Mouse (Mus musculus) cerebellum, postnatal 36 days (tissue): ENCODE results near the gene C130026I21Rik.
A peak's percentile ranks its signal among the peaks of the same experiment; 100 is the strongest.
"Not testable (repeated sequence)": the region's sequence is repeated elsewhere in the genome, so short reads cannot be mapped to it uniquely, and the experiment has no call there.

Experiments
- DNase-seq, 2 experiments: peaks; one replicate each; pipeline ENCODE4 v3.0.0; 2021 to 2022; ENCODE audit warnings: mixed read lengths in 2 of 2

C130026I21Rik gene

DNA sequence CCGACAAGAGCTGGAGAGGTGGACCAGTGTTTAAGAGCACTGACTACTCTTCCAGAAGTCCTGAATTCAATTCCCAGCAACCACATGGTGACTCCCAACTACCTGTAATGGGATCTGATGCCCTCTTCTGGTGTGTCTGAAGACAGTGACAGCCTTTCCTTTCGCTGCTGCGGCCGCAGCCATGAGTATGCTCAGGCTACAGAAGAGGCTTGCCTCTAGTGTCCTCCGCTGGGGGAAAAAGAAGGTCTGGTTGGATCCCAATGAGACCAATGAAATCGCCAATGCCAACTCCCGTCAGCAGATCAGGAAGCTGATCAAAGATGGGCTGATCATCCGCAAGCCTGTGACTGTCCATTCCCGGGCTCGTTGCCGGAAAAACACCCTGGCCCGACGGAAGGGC is 258.4 kb downstream of the C130026I21Rik start:
- DNase-seq = not testable (repeated sequence)

DNA sequence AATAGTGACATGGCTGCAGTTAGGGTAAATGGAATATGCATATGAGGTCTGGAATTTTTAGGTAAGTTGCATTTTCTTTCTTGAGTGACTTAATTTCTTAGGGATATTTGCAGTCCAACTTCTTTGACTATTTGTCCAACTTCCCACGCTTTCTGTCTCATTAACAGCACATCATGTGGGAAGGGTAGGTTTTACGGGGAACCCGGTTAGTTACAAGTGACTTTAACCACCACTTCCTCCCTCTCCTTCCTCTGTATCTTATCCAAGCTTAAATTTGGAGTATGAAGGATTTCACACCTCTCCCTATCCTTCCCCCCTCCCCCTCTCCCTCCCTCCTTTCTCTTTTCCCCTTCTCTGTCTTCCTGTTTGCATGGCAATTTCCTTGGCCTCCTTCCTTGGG is 259.4 kb downstream of the C130026I21Rik start:
- DNase-seq = not testable (repeated sequence)

DNA sequence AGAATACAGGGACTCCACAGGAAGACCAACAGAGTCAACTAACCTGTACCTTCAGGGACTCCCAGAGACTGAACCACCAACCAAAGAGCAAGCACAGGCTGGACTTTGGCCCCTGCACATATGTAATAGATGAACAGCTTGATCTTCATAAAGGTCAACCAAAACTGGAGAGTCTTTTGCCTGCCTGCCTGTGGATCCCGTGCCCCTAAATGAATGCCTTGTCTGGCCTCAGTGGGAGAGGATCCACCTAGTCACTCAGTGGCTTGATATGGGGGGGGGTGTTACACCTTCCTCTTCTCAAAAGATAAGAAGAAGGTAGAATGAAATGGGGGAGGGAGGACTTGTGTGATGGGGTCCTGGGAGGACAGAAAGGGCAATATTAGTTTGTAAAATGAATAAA is 262.6 kb downstream of the C130026I21Rik start:
- not testable (repeated sequence) for DNase-seq

DNA sequence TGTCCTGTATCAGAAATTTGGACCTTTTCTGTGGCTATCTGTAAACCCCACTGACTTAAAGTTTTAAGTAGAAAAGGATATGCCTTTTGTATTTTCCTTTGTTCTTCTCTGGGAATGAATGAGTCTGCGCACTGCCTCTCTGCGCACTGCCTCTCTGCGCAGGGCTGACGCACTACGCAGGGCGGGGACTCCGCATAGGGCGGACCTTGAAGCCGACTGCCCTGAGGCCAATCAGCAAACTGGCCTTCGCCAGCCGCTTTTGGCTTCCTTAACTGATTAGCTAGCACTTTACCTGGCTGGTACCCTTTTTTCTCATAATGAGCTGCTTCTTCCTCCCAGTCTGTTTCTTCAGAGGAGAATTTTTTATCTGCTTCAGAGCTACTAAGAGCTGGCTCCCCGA is 271.1 kb downstream of the C130026I21Rik start:
- not testable (repeated sequence) for DNase-seq

DNA sequence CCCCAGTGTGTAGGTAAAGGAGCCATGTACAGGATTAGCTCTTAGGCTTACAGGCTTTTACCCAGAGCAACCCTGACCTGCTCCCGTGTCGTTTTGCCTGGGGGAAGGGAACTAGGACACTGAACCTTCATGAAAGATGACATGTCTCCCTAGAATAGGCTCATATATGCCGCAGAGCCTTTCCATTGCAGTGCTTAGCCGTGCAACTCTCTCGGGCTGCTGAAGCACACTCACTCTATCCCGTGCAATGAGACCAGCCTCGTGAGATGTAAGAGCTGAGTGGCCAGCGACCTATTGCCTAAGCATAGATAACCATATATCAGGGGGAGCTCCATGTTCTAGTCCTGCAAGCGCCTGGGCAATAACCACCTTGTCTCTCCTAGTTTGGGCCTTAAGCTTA is 274.1 kb downstream of the C130026I21Rik start:
- not testable (repeated sequence) for DNase-seq

DNA sequence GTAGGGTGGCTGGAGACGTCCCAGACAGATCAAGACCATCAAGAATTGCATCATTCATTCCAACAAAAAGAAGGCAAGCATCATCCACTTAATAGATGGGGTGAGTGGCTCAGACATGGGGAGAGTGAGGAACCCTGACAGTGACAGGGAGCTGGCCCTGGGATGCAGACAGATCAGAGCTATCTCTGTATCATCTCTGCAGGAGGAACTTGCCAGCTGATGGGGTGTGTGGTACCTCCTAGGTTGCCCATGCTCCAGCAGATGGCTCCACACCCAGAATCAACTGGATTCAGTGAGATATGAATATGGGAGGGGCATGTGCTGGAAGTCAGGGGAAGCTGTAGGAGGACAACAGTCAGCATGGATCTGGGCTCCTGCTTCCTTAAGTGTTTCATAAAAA is 275.9 kb downstream of the C130026I21Rik start:
- not testable (repeated sequence) for DNase-seq

DNA sequence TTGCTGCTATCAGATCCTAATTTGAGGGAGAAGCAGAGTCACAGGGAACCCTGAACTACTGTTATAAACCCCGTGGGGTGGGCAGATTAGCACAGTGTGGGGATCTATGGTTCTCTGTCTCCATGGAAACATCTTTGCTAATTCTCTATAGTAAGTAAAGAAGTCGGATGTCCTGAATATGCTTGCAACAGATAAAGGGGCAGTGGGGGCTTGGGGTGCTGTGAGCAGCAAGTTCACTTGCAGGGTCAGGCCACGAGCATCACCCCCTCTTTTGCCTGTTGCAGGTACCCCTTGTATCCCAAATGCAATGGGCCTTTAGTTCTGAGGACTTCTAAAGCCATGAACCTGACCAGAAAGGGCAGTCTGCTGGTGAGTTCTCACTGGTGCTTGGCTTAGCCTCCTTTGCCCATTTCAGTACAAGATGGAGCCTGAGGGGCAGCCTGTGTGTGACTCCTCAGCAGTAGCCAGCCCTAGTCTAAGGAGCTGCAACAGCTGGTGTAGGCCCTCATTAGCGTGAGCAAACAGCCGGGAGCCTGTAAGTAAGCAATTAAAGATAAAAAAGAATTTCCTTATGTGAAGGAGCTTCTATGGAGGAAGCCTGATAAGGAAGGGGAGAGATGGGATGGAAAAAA is 276.6 kb downstream of the C130026I21Rik start:
- not testable (repeated sequence) for DNase-seq

DNA sequence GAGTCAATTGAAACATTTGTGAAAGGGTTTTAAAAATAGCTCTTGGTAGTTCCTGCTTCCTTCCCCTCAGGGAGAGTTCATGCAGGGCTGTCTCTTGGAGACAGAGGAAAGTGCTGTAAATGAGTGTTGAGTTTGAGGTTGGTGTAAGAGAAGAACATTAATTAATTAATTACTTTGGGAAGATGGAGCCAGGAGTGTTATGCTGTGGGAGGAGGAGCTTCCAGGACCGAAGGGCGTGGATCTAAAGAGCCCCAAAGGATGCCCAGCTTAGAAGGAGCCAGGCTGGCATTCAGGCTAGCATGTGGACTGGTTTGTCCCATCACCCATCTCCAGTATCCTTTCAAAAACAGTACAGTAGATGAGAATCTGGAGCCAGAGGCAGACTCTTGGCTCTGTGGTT is 277.1 kb downstream of the C130026I21Rik start:
- not testable (repeated sequence) for DNase-seq

DNA sequence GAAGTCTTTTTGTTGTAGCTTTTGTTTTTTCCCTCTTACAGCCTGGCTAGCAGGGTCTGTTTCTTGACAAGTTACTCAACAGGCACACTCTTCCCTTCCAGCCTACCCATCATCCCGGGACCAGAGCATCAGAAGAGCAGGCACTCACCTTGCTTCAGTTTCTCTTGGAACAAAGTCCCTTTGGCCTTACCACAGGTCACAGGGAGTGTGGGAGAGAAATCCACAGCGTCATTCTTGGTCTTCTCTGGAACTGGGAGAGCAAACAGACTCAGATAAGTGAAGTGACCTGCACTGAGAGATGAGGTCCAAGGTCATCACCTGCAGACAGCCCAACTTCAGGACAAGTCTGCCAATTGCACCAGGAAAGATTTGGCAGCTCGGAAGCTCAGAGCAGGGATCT is 277.5 kb downstream of the C130026I21Rik start:
- DNase-seq = not testable (repeated sequence)

DNA sequence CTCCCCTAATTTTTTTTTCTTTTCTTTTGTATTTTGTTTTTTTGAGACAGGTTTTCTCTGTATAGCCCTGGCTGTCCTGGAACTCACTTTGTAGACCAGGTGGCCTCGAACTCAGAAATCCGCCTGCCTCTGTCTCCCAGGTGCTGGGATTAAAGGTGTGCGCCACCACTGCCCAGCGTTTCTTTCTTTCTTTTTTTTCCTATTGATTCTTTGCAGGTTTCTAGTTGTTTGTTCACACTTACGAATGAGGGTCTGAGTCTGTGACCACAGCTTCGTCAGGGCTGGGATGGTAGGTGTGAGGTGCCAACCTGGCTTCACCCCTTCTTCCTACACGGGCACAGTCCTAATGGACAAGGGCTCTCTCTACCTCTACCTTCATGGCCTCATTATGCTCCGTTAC is 281.3 kb downstream of the C130026I21Rik start:
- DNase-seq = not testable (repeated sequence)

DNA sequence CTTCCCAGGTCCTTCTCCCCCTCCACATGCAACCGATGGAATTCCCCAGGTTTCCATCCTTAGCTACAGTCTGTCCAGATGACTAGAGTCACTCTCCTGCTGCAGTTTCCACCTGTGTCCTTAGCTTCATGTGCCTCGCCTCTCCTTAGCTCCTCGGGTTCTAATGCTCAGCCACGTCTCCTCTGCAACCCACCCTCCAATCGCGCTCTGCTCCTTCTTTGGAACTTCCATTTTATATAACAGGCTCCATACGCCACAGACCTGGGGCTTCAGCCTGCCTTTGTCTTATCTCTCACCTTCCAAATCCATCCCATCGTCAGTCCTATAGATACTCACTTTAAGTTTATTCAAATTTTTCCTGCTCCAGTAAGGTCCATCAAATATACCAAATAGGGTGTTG is 282.6 kb downstream of the C130026I21Rik start:
- not testable (repeated sequence) for DNase-seq

DNA sequence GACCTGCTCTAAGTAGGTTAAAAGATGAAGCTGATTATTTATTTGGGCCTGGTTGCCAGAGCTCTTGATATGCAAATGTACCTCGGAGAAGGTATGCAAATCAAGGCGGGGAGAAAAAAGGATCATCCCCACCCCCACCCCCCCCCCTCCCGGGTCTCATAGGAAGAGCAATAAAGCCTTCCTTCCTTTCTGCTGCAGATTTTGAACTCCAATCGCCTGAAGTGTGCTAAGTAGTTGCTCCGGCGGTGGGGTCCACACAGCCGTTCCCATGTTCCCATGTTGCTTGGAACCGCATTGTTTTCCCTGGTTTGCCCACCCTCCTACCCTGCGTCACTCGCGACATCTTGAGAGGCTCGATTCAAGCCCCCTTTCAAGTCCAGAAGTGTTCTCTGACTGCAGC is 308.6 kb downstream of the C130026I21Rik start:
- DNase-seq = not testable (repeated sequence)

DNA sequence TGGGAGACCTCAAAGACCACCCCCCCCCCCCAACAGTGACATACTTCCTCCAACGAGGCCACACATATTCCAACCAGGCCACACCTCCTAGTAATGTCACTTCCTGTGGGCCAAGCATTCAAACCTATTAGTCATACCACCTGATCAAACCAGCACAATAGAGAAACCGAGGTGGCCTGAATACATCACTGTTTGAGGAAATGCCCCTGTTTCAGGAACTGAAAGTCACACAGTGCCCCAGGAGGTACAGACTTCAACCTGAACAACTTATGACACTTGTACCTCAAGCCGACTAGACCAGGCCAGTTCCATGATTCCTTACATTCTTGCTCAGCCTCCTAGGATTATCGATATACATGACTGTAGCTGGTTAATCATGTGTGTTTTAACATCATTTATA is 312.7 kb downstream of the C130026I21Rik start:
- not testable (repeated sequence) for DNase-seq

DNA sequence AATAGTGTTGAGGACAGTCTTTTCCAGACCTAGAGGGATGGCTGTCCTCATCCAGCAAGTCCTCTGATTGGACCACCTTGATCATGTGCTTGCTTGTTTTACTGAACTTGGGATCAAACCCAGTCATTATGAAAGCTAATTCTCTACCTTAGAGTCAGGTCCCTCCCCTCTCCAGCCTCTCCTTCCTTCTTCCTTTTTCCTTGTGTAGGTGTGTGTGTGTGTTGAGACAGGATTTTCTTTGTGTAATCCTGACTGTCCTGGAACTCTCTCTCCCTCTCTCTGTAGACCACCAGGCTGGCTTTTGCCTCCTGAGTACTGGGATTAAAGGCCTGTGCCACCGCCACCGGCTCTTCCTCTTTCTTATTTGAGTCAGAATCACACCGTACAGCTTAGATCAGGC is 313.6 kb downstream of the C130026I21Rik start:
- not testable (repeated sequence) for DNase-seq

DNA sequence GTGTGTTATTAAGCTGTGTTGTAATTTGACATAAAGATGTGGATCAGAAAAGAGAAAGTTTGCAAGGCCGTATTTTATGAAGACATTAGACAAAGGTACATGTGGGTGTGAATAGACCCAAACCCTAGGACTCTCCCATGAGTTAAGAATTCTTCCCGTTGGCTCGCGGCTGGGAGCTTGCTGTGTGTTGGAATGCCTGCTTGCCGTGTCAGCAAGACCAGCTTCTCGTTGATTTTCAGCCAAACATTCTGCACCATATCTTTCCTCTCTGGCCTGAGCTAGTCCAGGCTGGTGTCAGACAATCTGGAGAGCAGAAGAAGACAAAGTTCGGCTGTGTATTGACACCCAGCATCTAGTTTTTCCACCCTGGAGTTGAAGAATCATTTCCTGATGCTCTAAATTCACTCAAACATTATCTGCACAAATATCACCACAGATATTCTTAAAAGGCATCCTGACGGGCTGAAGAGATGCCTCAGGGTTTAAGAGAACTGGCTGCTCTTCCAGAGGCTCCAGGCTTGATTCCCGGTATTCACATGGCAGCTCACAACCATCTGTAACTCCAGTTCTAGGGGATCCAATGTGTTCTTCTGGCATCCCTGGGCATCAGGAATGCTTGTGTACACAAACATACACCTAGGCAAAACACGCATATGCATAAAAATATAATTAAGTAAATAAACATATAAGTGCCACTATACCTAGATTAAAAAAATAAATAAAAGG is 317.7 kb downstream of the C130026I21Rik start:
- DNase-seq = peak; percentile 48 to 49

DNA sequence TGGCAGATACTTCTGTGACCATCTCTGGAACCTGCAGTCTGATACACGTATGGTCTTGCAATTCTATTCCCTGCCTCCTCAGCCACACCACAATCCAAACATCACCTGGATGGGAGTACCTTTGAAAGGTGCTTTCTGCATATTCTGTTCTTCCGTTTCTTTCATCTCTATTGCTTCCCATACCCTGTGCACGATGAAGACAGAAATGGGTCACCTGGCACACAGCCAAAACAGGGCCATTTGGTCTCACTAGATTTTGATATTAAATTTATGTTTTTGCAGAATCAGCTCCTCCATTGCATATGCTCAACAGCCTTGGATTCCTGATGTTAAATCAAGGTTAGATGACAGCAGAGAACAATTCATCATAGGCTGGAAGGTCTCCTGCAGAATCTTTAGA is 318.8 kb downstream of the C130026I21Rik start:
- DNase-seq = peak; percentile 34 to 49

DNA sequence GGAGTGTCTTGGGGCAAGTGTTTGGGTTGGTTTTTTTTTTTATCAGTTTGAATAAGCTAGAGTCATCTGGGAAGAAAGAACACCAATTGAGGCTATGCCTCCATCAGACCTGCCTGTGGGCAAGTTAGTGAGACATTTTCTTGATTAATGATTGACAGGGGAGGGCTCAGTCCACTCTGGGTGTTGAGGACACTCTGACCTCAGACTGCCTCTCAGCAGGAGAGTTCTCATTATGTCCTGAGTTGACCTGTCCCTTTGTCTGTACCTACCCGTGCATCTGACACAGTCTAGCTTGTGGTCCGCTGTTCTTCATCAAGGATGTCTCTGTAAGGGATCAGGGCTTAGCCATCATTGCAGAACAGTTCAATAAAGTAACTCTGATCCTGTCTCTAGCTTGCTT is 323.0 kb downstream of the C130026I21Rik start:
- no peak for DNase-seq

DNA sequence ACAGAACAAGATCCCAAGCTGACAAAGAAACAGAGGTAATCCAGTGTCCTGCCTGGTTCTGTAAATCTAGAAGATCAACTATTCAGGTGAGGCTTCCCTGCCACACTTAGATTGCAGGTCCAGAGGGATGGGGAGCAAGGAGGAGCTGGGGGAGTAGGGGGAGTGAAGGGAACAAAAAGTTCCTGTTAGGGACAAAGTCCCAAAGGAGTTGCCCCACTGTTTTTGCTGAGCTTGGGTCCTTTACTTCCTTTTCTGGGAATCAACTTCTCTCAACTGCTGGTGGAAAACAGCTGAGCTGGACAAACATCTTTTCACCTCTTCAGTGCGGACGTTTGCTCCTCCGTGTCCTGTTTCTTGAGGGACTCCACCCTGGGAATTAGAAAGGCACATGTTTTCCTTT is 324.4 kb downstream of the C130026I21Rik start:
- DNase-seq = no peak

DNA sequence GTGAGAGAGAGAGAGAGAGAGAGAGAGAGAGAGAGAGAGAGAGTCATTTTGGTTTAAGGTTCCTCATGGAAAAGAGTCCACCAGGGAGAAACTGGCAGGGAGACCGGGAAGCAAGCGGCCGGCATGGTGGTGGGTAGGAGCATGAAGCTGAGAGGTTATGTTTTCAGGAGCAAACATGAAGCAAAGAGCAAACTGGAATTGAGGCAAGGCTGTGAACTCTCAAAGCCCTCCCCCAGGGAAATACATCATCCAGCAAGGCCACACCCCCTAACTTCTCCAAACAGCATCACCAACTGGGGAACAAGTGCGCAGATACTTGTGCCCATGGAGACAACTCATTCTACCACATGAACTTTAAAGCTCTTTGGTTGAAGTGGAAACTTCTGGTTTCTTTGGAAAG is 326.8 kb downstream of the C130026I21Rik start:
- DNase-seq = no peak
